28 mouse cellular contexts compared by ENCODE assay signal in the genomic region with DNA sequence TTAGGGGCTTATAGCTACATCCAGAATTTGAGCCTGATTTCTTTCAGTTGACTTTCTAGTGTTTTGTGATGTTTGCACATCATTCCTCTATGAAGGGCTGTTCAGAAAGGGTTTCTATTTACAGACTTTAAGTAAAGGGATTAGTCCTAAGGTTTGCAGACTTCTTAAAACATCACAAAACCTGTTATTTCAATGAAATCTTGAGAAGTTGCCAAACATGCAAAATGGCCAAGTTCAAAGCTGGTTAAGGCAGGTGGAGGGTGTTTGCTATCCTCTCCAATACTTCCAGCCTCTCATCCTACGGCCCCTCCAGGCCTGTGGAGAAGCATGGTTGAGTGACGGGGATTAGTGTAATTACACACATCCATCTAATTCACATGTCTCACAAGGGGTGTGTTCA.
DNase-seq lines count a peak whose midpoint lies in the region; ATAC-seq and TF ChIP-seq lines count a peak whose summit lies in the region.
"Had no signal": no experiment of that assay in that cellular context is flagged by ENCODE, and none has a peak within 500 bp of the region (broad histone marks: within the 10 kb centered on the region; RNA-seq: fewer than 3 reads in every experiment).

No protein-coding gene starts in this region.

- no peaks in the 10 kb centered on the region for H3K9me3 ChIP-seq in embryonic facial prominence, embryonic 14.5 days (ENCODE audit: control insufficient read depth, low read length)
- H3K9me3 ChIP-seq in embryonic facial prominence, embryonic 10.5 days = no peaks in the 10 kb centered on the region
- no peaks in the 10 kb centered on the region for H3K9me3 ChIP-seq in lung, embryonic 15.5 days
- no peaks in the 10 kb centered on the region for H3K9me3 ChIP-seq in lung, postnatal 0 days (ENCODE audit: low read length)
- no peaks in the 10 kb centered on the region for H3K9me3 ChIP-seq in stomach, embryonic 15.5 days
- H3K9me3 ChIP-seq: embryonic facial prominence, embryonic 12.5 days; embryonic facial prominence, embryonic 15.5 days; forebrain, embryonic 10.5 days; forebrain, embryonic 12.5 days; G1E had no signal

- peak; percentile 87; the same call in 1 of the 2 replicates for ATAC-seq in embryonic facial prominence, embryonic 14.5 days (ENCODE audit: low read depth)
- peak; percentile 55; the same call in 1 of the 2 replicates for ATAC-seq in lung, embryonic 15.5 days (ENCODE audit: borderline replicate concordance, extremely low read depth, low FRiP score, low TSS enrichment)
- ATAC-seq in lung, postnatal 0 days = peak; percentile 41; the same call in 1 of the 2 replicates
- peak; percentile 35; the same call in 1 of the 2 replicates for ATAC-seq in stomach, embryonic 15.5 days (ENCODE audit: insufficient read depth, low FRiP score, low read depth)
- ATAC-seq: activated CD4-positive, CD25-positive, alpha-beta regulatory T cell, adult 4 months; CD4-positive, CD25-positive, alpha-beta regulatory T cell, adult 4 months; forebrain, embryonic 14.5 days; forebrain, embryonic 16.5 days; Patski had no signal

- no peak for TF ChIP-seq CTCF in lung, postnatal 0 days (IDR thresholded peaks at IDR 0.05)

- no peak for TF ChIP-seq EP300 in lung, postnatal 0 days (IDR thresholded peaks at IDR 0.05)

- H3K36me3 ChIP-seq in embryonic facial prominence, embryonic 14.5 days (ENCODE audit: control insufficient read depth, insufficient read depth, low read length) = no peaks in the 10 kb centered on the region
- no peaks in the 10 kb centered on the region for H3K36me3 ChIP-seq in embryonic facial prominence, embryonic 10.5 days (replicated peaks)
- H3K36me3 ChIP-seq in lung, embryonic 15.5 days = no peaks in the 10 kb centered on the region
- H3K36me3 ChIP-seq in lung, postnatal 0 days (ENCODE audit: insufficient read depth, low read length) = no peaks in the 10 kb centered on the region
- H3K36me3 ChIP-seq in stomach, embryonic 15.5 days = no peaks in the 10 kb centered on the region
- H3K36me3 ChIP-seq: embryonic facial prominence, embryonic 12.5 days; embryonic facial prominence, embryonic 15.5 days; forebrain, embryonic 10.5 days; forebrain, embryonic 12.5 days; G1E had no signal

- no peak overlapping the region for H3K4me3 ChIP-seq in embryonic facial prominence, embryonic 14.5 days (ENCODE audit: low read depth, low read length)
- H3K4me3 ChIP-seq in embryonic facial prominence, embryonic 10.5 days = no peak overlapping the region
- no peak overlapping the region for H3K4me3 ChIP-seq in lung, embryonic 15.5 days
- no peak overlapping the region for H3K4me3 ChIP-seq in lung, postnatal 0 days (ENCODE audit: low read depth, low read length)
- H3K4me3 ChIP-seq in stomach, embryonic 15.5 days (replicated peaks) = no peak overlapping the region
- H3K4me3 ChIP-seq: embryonic facial prominence, embryonic 12.5 days; embryonic facial prominence, embryonic 15.5 days; erythroblast, embryonic 14.5 days; forebrain, embryonic 10.5 days; forebrain, embryonic 12.5 days had no signal

- H3K9ac ChIP-seq in embryonic facial prominence, embryonic 14.5 days (ENCODE audit: low read depth, low read length) = no peak overlapping the region
- no peak overlapping the region for H3K9ac ChIP-seq in lung, embryonic 15.5 days
- no peak overlapping the region for H3K9ac ChIP-seq in lung, postnatal 0 days (replicated peaks; ENCODE audit: low read depth)
- H3K9ac ChIP-seq in stomach, embryonic 15.5 days = no peak overlapping the region
- H3K9ac ChIP-seq: embryonic facial prominence, embryonic 12.5 days; embryonic facial prominence, embryonic 15.5 days; forebrain, embryonic 12.5 days had no signal

- H3K27ac ChIP-seq in embryonic facial prominence, embryonic 14.5 days (replicated peaks; ENCODE audit: low read depth, low read length) = no peak overlapping the region
- H3K27ac ChIP-seq in embryonic facial prominence, embryonic 10.5 days (replicated peaks) = no peak overlapping the region
- no peak overlapping the region for H3K27ac ChIP-seq in lung, embryonic 15.5 days
- no peak overlapping the region for H3K27ac ChIP-seq in lung, postnatal 0 days (ENCODE audit: low read length)
- no peak overlapping the region for H3K27ac ChIP-seq in stomach, embryonic 15.5 days
- H3K27ac ChIP-seq: embryonic facial prominence, embryonic 12.5 days; embryonic facial prominence, embryonic 15.5 days; forebrain, embryonic 10.5 days; forebrain, embryonic 12.5 days had no signal

- 52% methylated on average over 2 of the region's 2 CpGs for WGBS in embryonic facial prominence, embryonic 14.5 days
- 74% methylated on average over 2 of the region's 2 CpGs for WGBS in embryonic facial prominence, embryonic 10.5 days
- 64% methylated on average over 2 of the region's 2 CpGs for WGBS in lung, embryonic 15.5 days
- 57% methylated on average over 2 of the region's 2 CpGs for WGBS in lung, postnatal 0 days
- WGBS in stomach, embryonic 15.5 days = 64% methylated on average over 2 of the region's 2 CpGs

- H3K27me3 ChIP-seq in embryonic facial prominence, embryonic 14.5 days (replicated peaks; ENCODE audit: control insufficient read depth, insufficient read depth, low read length) = no peaks in the 10 kb centered on the region
- no peaks in the 10 kb centered on the region for H3K27me3 ChIP-seq in embryonic facial prominence, embryonic 10.5 days (replicated peaks; ENCODE audit: low read depth, poor library complexity, severe bottlenecking)
- no peaks in the 10 kb centered on the region for H3K27me3 ChIP-seq in lung, embryonic 15.5 days
- no peaks in the 10 kb centered on the region for H3K27me3 ChIP-seq in lung, postnatal 0 days (replicated peaks; ENCODE audit: insufficient read depth, low read length)
- no peaks in the 10 kb centered on the region for H3K27me3 ChIP-seq in stomach, embryonic 15.5 days (replicated peaks)
- H3K27me3 ChIP-seq: CH12.LX; embryonic facial prominence, embryonic 12.5 days; embryonic facial prominence, embryonic 15.5 days; forebrain, embryonic 12.5 days; Patski had no signal

- peak; percentile 77 for DNase-seq in embryonic facial prominence, embryonic 14.5 days (ENCODE audit: low spot score)
- DNase-seq in embryonic facial prominence, embryonic 10.5 days (ENCODE audit: low spot score) = no peak
- DNase-seq in lung, postnatal 14 days = no peak
- DNase-seq in lung, postnatal 0 days (ENCODE audit: low spot score) = peak; percentile 48
- no peak for DNase-seq in lung, adult 18-20 months
- DNase-seq: adrenal gland, adult 8-10 months; adrenal gland, postnatal 14 days; adrenal gland, postnatal 36 days; B cell, adult 2 months; cerebellum, adult 11-12 months; cerebellum, adult 2 months; cerebellum, adult 9-10 months; cerebellum, postnatal 10 days; cerebellum, postnatal 25 days had no signal

- no peaks in the 10 kb centered on the region for H3K4me1 ChIP-seq in embryonic facial prominence, embryonic 14.5 days (ENCODE audit: control insufficient read depth, insufficient read depth, low read length)
- H3K4me1 ChIP-seq in embryonic facial prominence, embryonic 10.5 days = peaks cover 5% of the 10 kb centered on the region; the same call in 1 of the 2 replicates
- H3K4me1 ChIP-seq in lung, embryonic 15.5 days = peaks cover 3% of the 10 kb centered on the region; the same call in 1 of the 2 replicates
- no peaks in the 10 kb centered on the region for H3K4me1 ChIP-seq in lung, postnatal 0 days (ENCODE audit: insufficient read depth, low read depth, low read length)
- 0 out of 2 replicates have a peak, but pooled peaks cover 2% of the 10 kb centered on the region for H3K4me1 ChIP-seq in stomach, embryonic 15.5 days
- H3K4me1 ChIP-seq: forebrain, embryonic 10.5 days; forebrain, embryonic 12.5 days had no signal

- H3K4me2 ChIP-seq in embryonic facial prominence, embryonic 14.5 days (ENCODE audit: low read depth, low read length) = no peak overlapping the region
- no peak overlapping the region for H3K4me2 ChIP-seq in lung, embryonic 15.5 days
- no peak overlapping the region for H3K4me2 ChIP-seq in lung, postnatal 0 days (replicated peaks; ENCODE audit: low read depth, low read length)
- no peak overlapping the region for H3K4me2 ChIP-seq in stomach, embryonic 15.5 days
- H3K4me2 ChIP-seq: embryonic facial prominence, embryonic 12.5 days; embryonic facial prominence, embryonic 15.5 days; forebrain, embryonic 12.5 days had no signal

Comparison
In these comparisons a context has a peak if more than half of its experiments do, and no peak if none do; other contexts are left out.
1. DNase-seq: peak in embryonic facial prominence, embryonic 14.5 days (single experiment) and lung, postnatal 0 days (single experiment); none in embryonic facial prominence, embryonic 10.5 days (single experiment), lung, postnatal 14 days (single experiment) and lung, adult 18-20 months (0 of 2).
2. ATAC-seq: peak in every context shown above with its lines; median percentile 87 in embryonic facial prominence, embryonic 14.5 days; 55 in lung, embryonic 15.5 days; 41 in lung, postnatal 0 days; 35 in stomach, embryonic 15.5 days.